Mouse (Mus musculus) natural killer cell, adult 2 months (primary cell): ENCODE results near the gene Rbpjl.
A peak's percentile ranks its signal among the peaks of the same experiment; 100 is the strongest.

Source experiments
- DNase-seq, 2 experiments: peaks; one replicate each; pipeline ENCODE4 v3.0.0; 2022; ENCODE audit warnings: low spot score in 2 of 2

The Rbpjl gene

GRCm38 (mm10) chr2:164393126-164393525 is 9.8 kb upstream of the Rbpjl start:
- DNase-seq: no peak

GRCm38 (mm10) chr2:164396076-164396475 is 6.9 kb upstream of the Rbpjl start:
- DNase-seq: no peak

GRCm38 (mm10) chr2:164396911-164397310 is 6.0 kb upstream of the Rbpjl start:
- DNase-seq: no peak

GRCm38 (mm10) chr2:164403396-164404081 is 598 bp downstream of the Rbpjl start:
- no peak for DNase-seq

GRCm38 (mm10) chr2:164404082-164404990 is 1.4 kb downstream of the Rbpjl start:
- DNase-seq: no peak

GRCm38 (mm10) chr2:164405060-164405459 is 2.1 kb downstream of the Rbpjl start, which contains the start of gene Matn4:
Gene Matn4, minus strand, starts transcription at chr2:164405160.
- no peak for DNase-seq

- no peak for DNase-seq
Observed at GRCm38 (mm10) chr2:164405519-164405918, 2.6 kb downstream of the Rbpjl start.

- peak; percentile 16 to 43 for DNase-seq
Observed at GRCm38 (mm10) chr2:164407708-164408107, 4.8 kb downstream of the Rbpjl start.

GRCm38 (mm10) chr2:164414167-164414566 is 11.2 kb downstream of the Rbpjl start:
- no peak for DNase-seq

GRCm38 (mm10) chr2:164414581-164414980 is 11.6 kb downstream of the Rbpjl start:
- peak in 1 of 2 experiments; percentile 57 for DNase-seq

- peak; percentile 7 to 51 for DNase-seq
Observed at GRCm38 (mm10) chr2:164417198-164417597, 14.3 kb downstream of the Rbpjl start.

- no peak for DNase-seq
Observed at GRCm38 (mm10) chr2:164418308-164418875, 15.5 kb downstream of the Rbpjl start.

GRCm38 (mm10) chr2:164419489-164419888 is 16.5 kb downstream of the Rbpjl start:
- DNase-seq: no peak

GRCm38 (mm10) chr2:164421306-164421705 is 18.4 kb downstream of the Rbpjl start:
- no peak for DNase-seq

GRCm38 (mm10) chr2:164421979-164422378 is 19.0 kb downstream of the Rbpjl start:
- no peak for DNase-seq

- peak in 1 of 2 experiments; percentile 75 for DNase-seq
Observed at GRCm38 (mm10) chr2:164422675-164423393, 19.9 kb downstream of the Rbpjl start.

GRCm38 (mm10) chr2:164423464-164423863 is 20.5 kb downstream of the Rbpjl start:
- DNase-seq: no peak

- DNase-seq: no peak
Observed at GRCm38 (mm10) chr2:164424406-164424805, 21.5 kb downstream of the Rbpjl start.

GRCm38 (mm10) chr2:164425401-164425800 is 22.5 kb downstream of the Rbpjl start:
- no peak for DNase-seq

GRCm38 (mm10) chr2:164426121-164426520 is 23.2 kb downstream of the Rbpjl start:
- DNase-seq: no peak

GRCm38 (mm10) chr2:164426952-164427351 is 24.0 kb downstream of the Rbpjl start:
- DNase-seq: no peak

GRCm38 (mm10) chr2:164428451-164428850 is 25.5 kb downstream of the Rbpjl start:
- no peak for DNase-seq
